Mouse (Mus musculus) heart, embryonic 11.5 days (tissue): ENCODE results near the gene Slc26a11. TPM values are rescaled to one million over a fixed set of nuclear protein-coding genes. Genes with fewer than 3 reads are reported as not detected.
"Not testable (repeated sequence)": the region's sequence is repeated elsewhere in the genome, so short reads cannot be mapped to it uniquely, and the experiment has no call there.

ENCODE experiments used
- ATAC-seq: fragments of 200-750 bp; cut with Nextera tagmentation; replicated peaks from 2 replicates; pipeline ENCODE4 v1.8.0; 2017; ENCODE audit warnings: moderate library complexity; ENCODE audit not compliant: insufficient number of reproducible peaks, low FRiP score, low TSS enrichment
- H3K27ac ChIP-seq: fragments of 300-500 bp; sonication (generic); 2 replicates; pipeline ENCODE4 v1.5.1; 2014; ENCODE audit warnings: mild to moderate bottlenecking, low read depth, low read length
- H3K27me3 ChIP-seq: fragments of 300-500 bp; sonication (generic); 2 replicates; pipeline ENCODE4 v1.6.1; 2014; ENCODE audit warnings: mild to moderate bottlenecking, low read length, mixed read lengths; ENCODE audit not compliant: control insufficient read depth, insufficient read depth
- H3K36me3 ChIP-seq: fragments of 300-500 bp; sonication (generic); 2 replicates; pipeline ENCODE4 v1.6.1; 2014; ENCODE audit warnings: mild to moderate bottlenecking, low read length, moderate library complexity, mixed read lengths; ENCODE audit not compliant: control insufficient read depth, insufficient read depth
- H3K4me1 ChIP-seq: fragments of 300-500 bp; sonication (generic); 2 replicates; pipeline ENCODE4 v1.6.1; 2014; ENCODE audit warnings: low read length; ENCODE audit not compliant: control insufficient read depth, insufficient read depth
- H3K4me2 ChIP-seq: fragments of 300-500 bp; sonication (generic); 2 replicates; pipeline ENCODE4 v1.6.1; 2014; ENCODE audit warnings: mild to moderate bottlenecking, moderate library complexity
- H3K4me3 ChIP-seq: fragments of 300-500 bp; sonication (generic); 2 replicates; pipeline ENCODE4 v1.5.1; 2014; ENCODE audit warnings: low read depth, low read length
- H3K9ac ChIP-seq: fragments of 300-500 bp; sonication (generic); 2 replicates; pipeline ENCODE4 v1.6.1; 2014; ENCODE audit warnings: mild to moderate bottlenecking, low read depth, low read length, moderate library complexity
- H3K9me3 ChIP-seq: fragments of 300-500 bp; sonication (generic); replicated peaks from 2 replicates; pipeline ENCODE4 v1.6.1; 2016; ENCODE audit warnings: low read length; ENCODE audit not compliant: control insufficient read depth
- WGBS: fragments of 180-500 bp; shearing (Covaris S2); extraction: QIAGEN DNeasy Blood & Tissue Kit; methylation state at CpG from one replicate; pipeline ENCODE4 v1.1.7; 2014; ENCODE audit not compliant: insufficient replicate concordance; 5-methylcytosine and 5-hydroxymethylcytosine counted together
- polyA plus RNA-seq: library from polyadenylated mRNA; unstranded; fragments of >200 nt; fragmentation: Nextera tagmentation; extraction: Ambion mirVana; gene quantifications from 2 replicates; pipeline ENCODE4 v1.2.1, GENCODE M21; 2014

Slc26a11 gene
- polyA plus RNA-seq, 1 experiment from 2014 or later, result 9.4 TPM

DNA sequence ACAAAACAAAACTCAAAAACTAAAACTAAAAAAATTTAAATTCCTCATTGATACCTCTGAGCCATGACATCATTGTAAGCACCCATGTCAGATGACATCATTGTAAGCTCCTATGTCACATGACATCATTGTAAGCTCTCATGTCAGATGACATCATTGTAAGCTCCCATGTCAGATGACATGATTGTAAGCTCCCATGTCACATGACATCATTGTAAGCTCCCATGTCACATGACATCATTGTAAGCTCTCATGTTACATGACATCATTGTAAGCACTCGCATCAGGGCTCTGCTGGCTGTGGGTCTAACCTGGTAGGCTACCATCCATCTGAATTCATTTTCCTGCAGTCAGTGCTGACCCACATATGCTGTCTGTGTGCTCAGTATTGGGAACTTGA lies 23.2 kb downstream of the Slc26a11 start:
- no peak for ATAC-seq

DNA sequence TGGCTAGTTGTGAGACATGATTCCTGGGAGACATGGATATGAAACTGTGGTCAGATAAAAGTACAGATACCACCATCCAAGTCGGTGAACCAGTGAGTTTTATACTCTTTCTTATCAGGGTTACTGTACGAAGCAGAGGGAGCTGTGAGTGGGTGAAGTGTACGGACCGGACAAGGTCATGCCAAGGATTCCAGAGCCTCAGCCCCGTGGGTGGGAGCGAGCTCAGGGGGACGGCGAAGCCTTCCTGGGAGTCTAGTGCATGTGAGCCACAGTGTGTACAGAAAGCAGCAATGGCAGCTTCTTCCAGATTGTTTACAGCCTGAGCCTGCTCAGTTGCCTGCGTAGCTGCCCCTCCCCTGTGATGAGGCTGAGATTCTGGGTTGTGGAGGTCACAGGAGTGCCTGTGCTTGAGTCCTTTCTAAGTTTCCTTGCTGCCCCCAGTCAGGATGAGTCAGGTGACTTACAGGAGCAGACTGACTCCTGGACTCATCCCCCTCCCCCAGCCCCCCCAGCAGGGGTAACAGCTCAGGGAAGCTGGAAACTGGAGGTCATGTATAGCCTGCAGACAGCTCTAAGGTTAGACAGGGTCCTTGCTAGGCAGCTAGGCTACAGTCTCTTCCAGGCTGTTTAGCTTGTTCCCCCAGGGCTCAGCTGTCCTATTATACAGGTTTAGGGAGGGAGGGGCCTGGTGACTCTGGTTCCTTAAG lies 26.4 kb downstream of the Slc26a11 start:
- Histone ChIP-seq H3K27ac (peak overlapping the region; percentile 66), H3K27me3 (no peaks in the 10 kb centered on the region), H3K9me3 (no peaks in the 10 kb centered on the region), H3K9ac (peak overlapping the region; percentile 54; the same call in 1 of the 2 replicates), H3K4me2 (peak overlapping the region; percentile 8; the same call in 1 of the 2 replicates), H3K4me1 (peaks cover 15% of the 10 kb centered on the region), H3K4me3 (no peak overlapping the region), H3K36me3 (peaks cover 11% of the 10 kb centered on the region)
- 39% methylated on average over 9 of the region's 9 CpGs for WGBS
- ATAC-seq, result 0 out of 2 replicates have a peak, but pooled peaks have one; percentile 19

More for the DNA sequence above, 23.2 kb downstream of the Slc26a11 start:
- Histone ChIP-seq H3K27ac (no peak overlapping the region), H3K4me1 (peaks cover 17% of the 10 kb centered on the region), H3K4me3 (no peak overlapping the region), H3K9ac (no peak overlapping the region), H3K4me2 (no peak overlapping the region), H3K36me3 (peaks cover 11% of the 10 kb centered on the region), H3K9me3 (no peaks in the 10 kb centered on the region), H3K27me3 (no peaks in the 10 kb centered on the region)
- 93% methylated on average over 1 of the region's 1 CpGs for WGBS

DNA sequence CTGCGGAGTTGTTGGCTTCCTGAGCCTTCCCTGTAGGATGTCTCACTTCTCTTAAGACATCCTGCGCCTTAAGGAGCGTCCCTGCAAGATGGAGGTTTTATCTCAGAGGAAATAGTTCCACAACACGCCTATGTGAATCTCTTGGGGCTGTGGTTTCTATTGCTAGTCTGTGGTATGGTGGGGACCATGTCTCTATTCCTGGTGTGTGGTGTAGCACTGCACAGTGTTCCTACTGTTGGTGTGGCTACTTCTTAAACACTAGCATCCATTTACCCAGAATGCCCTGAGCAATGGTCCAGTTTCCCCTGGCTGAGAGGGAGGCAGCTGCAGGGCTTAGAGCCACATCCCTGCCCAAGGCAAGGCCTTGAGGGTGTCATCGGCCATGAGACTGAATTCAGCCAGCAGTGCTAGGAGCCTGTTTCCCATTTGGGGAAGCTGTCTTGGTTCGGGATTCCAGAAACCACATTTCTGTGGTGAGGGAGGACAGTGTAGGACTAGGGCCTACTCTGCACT lies 27.0 kb downstream of the Slc26a11 start:
- peaks cover 7% of the 10 kb centered on the region for H3K36me3 ChIP-seq
- 66% methylated on average over 6 of the region's 6 CpGs for WGBS
- no peak overlapping the region for H3K4me3 ChIP-seq
- H3K27ac ChIP-seq, result peak overlapping the region; percentile 66
- no peaks in the 10 kb centered on the region for H3K27me3 ChIP-seq
- H3K4me1 ChIP-seq, result peaks cover 15% of the 10 kb centered on the region
- H3K9me3 ChIP-seq, result no peaks in the 10 kb centered on the region
- no peak overlapping the region for H3K4me2 ChIP-seq
- no peak overlapping the region for H3K9ac ChIP-seq
- ATAC-seq, result no peak

DNA sequence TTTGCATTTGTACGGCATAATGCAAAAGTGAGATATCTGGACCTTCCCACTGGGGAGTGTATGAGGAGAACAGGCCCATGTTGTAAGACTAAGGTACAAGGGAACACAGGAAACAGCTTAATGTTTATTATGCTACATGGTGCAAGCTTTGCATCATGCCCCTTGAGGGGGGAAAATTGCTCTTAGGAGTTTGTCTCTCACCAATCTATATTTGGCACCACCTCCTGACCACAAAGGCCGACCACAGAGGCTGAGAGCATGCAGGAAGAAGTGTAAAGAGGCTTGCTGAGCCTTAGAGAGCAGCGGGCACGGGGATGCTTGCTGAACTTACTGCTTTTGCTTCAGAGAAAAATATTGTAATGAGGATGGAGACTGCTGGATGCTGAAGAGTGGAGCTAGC lies 29.5 kb downstream of the Slc26a11 start:
- no peak overlapping the region for H3K4me2 ChIP-seq
- 54% methylated on average over 4 of the region's 4 CpGs for WGBS
- H3K4me1 ChIP-seq, result peaks cover 29% of the 10 kb centered on the region
- H3K9ac ChIP-seq, result no peak overlapping the region
- no peaks in the 10 kb centered on the region for H3K9me3 ChIP-seq
- H3K36me3 ChIP-seq, result no peaks in the 10 kb centered on the region; the same call in 1 of the 2 replicates
- 0 out of 2 replicates have a peak overlapping the region, but pooled peaks have one; percentile 41 for H3K27ac ChIP-seq
- no peak for ATAC-seq
- no peak overlapping the region for H3K4me3 ChIP-seq
- H3K27me3 ChIP-seq, result no peaks in the 10 kb centered on the region

DNA sequence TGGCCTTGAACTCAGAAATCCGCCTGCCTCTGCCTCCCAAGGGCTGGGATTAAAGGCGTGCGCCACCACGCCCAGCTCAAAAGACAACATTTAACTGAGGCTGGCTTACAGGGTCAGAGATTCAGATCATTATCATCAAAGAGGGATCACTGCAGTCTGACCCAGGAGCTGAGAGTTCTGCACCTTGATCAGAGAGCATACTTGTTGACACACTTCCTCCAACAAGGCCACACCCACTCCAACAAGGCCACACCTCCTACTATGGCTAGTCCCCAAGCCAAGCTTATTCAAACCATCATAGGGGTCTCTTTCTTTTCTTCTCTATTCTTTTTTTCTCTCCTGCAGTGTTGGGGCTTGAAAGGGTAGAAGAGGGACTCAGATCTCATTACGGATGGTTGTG lies 30.9 kb downstream of the Slc26a11 start:
- WGBS, result 94% methylated on average over 5 of the region's 5 CpGs
- no peaks in the 10 kb centered on the region for H3K27me3 ChIP-seq
- no peak for ATAC-seq
- H3K27ac ChIP-seq, result no peak overlapping the region
- no peak overlapping the region for H3K4me3 ChIP-seq
- no peaks in the 10 kb centered on the region for H3K9me3 ChIP-seq
- H3K36me3 ChIP-seq, result no peaks in the 10 kb centered on the region
- H3K9ac ChIP-seq, result no peak overlapping the region
- H3K4me2 ChIP-seq, result no peak overlapping the region
- peaks cover 34% of the 10 kb centered on the region for H3K4me1 ChIP-seq

DNA sequence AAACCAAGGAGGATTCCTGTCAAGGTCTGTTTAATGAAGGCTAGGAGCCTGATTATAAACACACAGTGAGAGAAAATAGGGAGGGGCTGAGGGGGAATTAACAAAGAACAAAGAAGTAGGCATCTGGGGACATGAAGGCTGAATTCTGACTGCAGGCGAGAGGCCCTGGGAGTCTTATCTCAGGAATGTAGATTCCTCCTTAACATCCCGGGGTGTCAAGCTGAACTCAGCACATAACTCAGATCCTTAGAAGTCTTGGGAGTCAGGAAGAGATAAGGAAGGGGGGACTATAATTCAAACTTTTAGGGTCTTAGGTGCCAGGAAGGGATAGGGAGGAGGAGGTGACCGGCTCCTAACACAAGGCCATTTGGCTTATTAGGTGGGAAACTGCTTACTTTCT lies 31.9 kb downstream of the Slc26a11 start:
- H3K27me3 ChIP-seq, H3K9ac ChIP-seq, H3K9me3 ChIP-seq, H3K36me3 ChIP-seq, H3K4me3 ChIP-seq, ATAC-seq: not testable (repeated sequence)
- WGBS, result 4% methylated on average over 3 of the region's 3 CpGs
- H3K4me2 ChIP-seq, result peak overlapping the region; percentile 16; the same call in 1 of the 2 replicates
- H3K27ac ChIP-seq, result peak overlapping the region; percentile 68; the same call in 1 of the 2 replicates
- peaks cover 33% of the 10 kb centered on the region for H3K4me1 ChIP-seq

DNA sequence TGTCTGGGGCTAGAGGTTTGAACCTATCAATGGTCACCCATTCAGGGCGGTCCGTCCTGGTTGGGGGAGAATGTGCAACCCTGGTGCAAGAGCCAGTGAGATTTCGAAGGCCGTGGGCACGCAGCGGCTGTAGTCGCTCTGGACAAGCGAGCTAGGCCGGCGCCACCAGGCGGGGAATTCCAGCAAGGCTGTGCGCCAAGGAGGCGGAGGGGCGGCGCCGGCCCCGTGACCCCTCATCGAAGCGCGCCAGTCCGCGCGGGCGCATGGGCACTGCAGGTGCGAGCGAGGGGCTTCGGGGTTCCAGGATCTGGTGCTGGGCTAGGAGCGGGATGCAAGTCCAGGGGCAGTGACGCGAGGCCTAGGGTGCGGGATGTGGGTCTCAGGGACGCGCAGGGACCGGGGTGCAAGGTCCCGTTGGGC lies 34.5 kb downstream of the Slc26a11 start:
- Histone ChIP-seq H3K9ac (peak overlapping the region; percentile 83), H3K27me3 (peaks cover 6% of the 10 kb centered on the region), H3K9me3 (no peaks in the 10 kb centered on the region), H3K36me3 (no peaks in the 10 kb centered on the region), H3K4me3 (peak overlapping the region; percentile 75), H3K4me1 (peaks cover 34% of the 10 kb centered on the region), H3K4me2 (peak overlapping the region; percentile 96), H3K27ac (peak overlapping the region; percentile 94)
- under 1% methylated on average over 35 of the region's 35 CpGs for WGBS
- peak; percentile 47 for ATAC-seq

DNA sequence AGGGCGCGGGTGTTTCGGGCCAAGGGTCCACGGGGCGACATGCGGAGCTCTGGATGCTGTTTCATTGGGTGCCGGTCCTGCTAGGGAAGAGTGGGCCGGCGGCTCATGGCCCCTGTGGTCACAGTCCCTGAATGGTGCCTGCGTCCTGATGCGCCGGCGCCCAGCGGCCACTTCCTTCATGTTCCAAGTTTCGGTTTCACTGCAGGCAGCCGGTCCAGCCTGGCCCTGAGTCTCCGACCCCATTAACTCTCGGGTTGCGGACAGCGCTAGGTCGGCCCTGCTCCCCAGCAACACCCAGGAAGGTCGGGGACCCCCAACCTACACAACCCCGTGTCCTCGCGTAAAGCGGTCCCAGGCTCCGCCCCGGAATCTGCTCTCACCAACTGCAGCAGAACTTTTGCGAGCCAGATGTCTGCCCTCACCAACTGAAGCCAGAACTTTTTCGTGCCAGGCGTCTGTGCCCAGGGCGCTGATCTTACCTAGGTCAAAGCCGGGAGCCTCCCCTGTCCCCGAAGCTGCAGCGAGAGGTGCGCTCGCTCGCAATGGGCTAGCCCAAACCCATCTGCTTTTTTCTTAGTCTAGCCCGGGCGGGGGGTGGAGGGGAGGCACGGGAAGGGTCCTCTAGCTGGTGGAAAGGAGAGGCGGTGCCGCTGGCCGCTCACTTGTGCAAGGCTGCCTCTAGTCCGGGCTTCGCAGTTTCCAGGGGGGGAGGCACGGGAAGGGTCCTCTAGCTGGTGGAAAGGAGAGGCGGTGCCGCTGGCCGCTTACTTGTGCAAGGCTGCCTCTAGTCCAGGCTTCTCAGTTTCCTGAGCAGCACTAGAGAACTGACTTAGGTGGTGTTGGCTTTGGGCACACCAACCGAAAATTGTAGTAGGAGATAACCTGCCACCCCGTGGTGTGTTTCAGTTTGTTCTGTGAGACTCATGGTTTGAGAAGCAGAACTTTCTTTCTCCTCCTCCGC lies 35.2 kb downstream of the Slc26a11 start:
- Histone ChIP-seq H3K36me3 (no peaks in the 10 kb centered on the region), H3K9me3 (no peaks in the 10 kb centered on the region), H3K4me1 (peaks cover 33% of the 10 kb centered on the region), H3K4me2 (peak overlapping the region; percentile 96), H3K4me3 (peak overlapping the region; percentile 75), H3K9ac (peak overlapping the region; percentile 83), H3K27ac (peak overlapping the region; percentile 94), H3K27me3 (peaks cover 12% of the 10 kb centered on the region)
- 2% methylated on average over 53 of the region's 53 CpGs for WGBS
- peak; percentile 41; the same call in 1 of the 2 replicates for ATAC-seq
